Mouse (Mus musculus) hindbrain, embryonic 13.5 days (tissue): ENCODE measurements around the gene Acat2. TPM values are rescaled to one million over a fixed set of nuclear protein-coding genes. Genes with fewer than 3 reads are reported as not detected.
A peak's percentile ranks its signal among the peaks of the same experiment; 100 is the strongest.
"Not testable (repeated sequence)": the region's sequence is repeated elsewhere in the genome, so short reads cannot be mapped to it uniquely, and the experiment has no call there.

ENCODE experiments used
- ATAC-seq: fragments of 200-750 bp; cut with Nextera tagmentation; 2 replicates; pipeline ENCODE4 v1.8.0; 2017; ENCODE audit warnings: moderate TSS enrichment; ENCODE audit not compliant: low FRiP score
- H3K27ac ChIP-seq: fragments of 300-500 bp; sonication (generic); 2 replicates; pipeline ENCODE4 v1.5.1; 2015; ENCODE audit warnings: inconsistent platforms, mild to moderate bottlenecking, moderate library complexity
- H3K27me3 ChIP-seq: fragments of 300-500 bp; sonication (generic); 2 replicates; pipeline ENCODE4 v1.6.1; 2015; ENCODE audit warnings: mild to moderate bottlenecking, inconsistent platforms
- H3K36me3 ChIP-seq: fragments of 300-500 bp; sonication (generic); 2 replicates; pipeline ENCODE4 v1.6.1; 2015; ENCODE audit warnings: mild to moderate bottlenecking, inconsistent platforms
- H3K4me1 ChIP-seq: fragments of 300-500 bp; sonication (generic); replicated peaks from 2 replicates; pipeline ENCODE4 v1.6.1; 2015; ENCODE audit warnings: inconsistent platforms
- H3K4me2 ChIP-seq: fragments of 300-500 bp; sonication (generic); 2 replicates; pipeline ENCODE4 v1.6.1; 2015; ENCODE audit warnings: inconsistent platforms, mild to moderate bottlenecking, moderate library complexity
- H3K4me3 ChIP-seq: fragments of 300-500 bp; sonication (generic); 2 replicates; pipeline ENCODE4 v1.5.1; 2015; ENCODE audit warnings: mild to moderate bottlenecking, inconsistent platforms
- H3K9ac ChIP-seq: fragments of 300-500 bp; sonication (generic); 2 replicates; pipeline ENCODE4 v1.6.1; 2015; ENCODE audit warnings: mild to moderate bottlenecking, inconsistent platforms
- H3K9me3 ChIP-seq: fragments of 300-500 bp; sonication (generic); 2 replicates; pipeline ENCODE4 v1.6.1; 2016; ENCODE audit warnings: inconsistent platforms
- WGBS: fragments of 180-500 bp; shearing (Covaris S2); methylation state at CpG from one replicate; pipeline ENCODE4 v1.1.7; 2015; 5-methylcytosine and 5-hydroxymethylcytosine counted together
- polyA plus RNA-seq: library from polyadenylated mRNA; unstranded; fragments of >200 nt; fragmentation: Nextera tagmentation; extraction: Ambion mirVana; gene quantifications from 2 replicates; pipeline ENCODE4 v1.2.1, GENCODE M21; 2015

Gene Acat2
- polyA plus RNA-seq, 1 experiment from 2014 or later, result 331 TPM

- peaks cover 51% of the 10 kb centered on the region for H3K36me3 ChIP-seq
These were observed 43.8 kb downstream of the Acat2 start for GRCm38 (mm10) chr17:12916588-12917380.

GRCm38 (mm10) chr17:12915881-12916583 lies 44.5 kb downstream of the Acat2 start, which contains the start of gene Mrpl18:
TSS of gene Mrpl18 (minus strand) at chr17:12916345.
- Histone ChIP-seq H3K4me1 (peaks cover 17% of the 10 kb centered on the region), H3K27me3 (no peaks in the 10 kb centered on the region), H3K9me3 (no peaks in the 10 kb centered on the region), H3K36me3 (peaks cover 52% of the 10 kb centered on the region), H3K4me2 (peak within 1 kb of the TSS; percentile 81), H3K4me3 (peak within 1 kb of the TSS; percentile 93), H3K27ac (peak within 1 kb of the TSS; percentile 91), H3K9ac (peak within 1 kb of the TSS; percentile 97)
- peak; percentile 100 for ATAC-seq
- WGBS, result under 1% methylated on average over 56 of the region's 56 CpGs

More at GRCm38 (mm10) chr17:12916588-12917380, 43.8 kb downstream of the Acat2 start:
- Histone ChIP-seq H3K9me3 (no peaks in the 10 kb centered on the region), H3K4me2 (peak overlapping the region; percentile 81), H3K27ac (peak overlapping the region; percentile 91), H3K4me1 (peaks cover 17% of the 10 kb centered on the region), H3K27me3 (no peaks in the 10 kb centered on the region), H3K9ac (peak overlapping the region; percentile 97), H3K4me3 (peak overlapping the region; percentile 93)
- WGBS, result under 1% methylated on average over 40 of the region's 40 CpGs
- ATAC-seq, result peak; percentile 76

GRCm38 (mm10) chr17:12915488-12915880 lies 45.1 kb downstream of the Acat2 start, which contains the start of gene Tcp1:
TSS of gene Tcp1 (plus strand) at chr17:12915701.
- Histone ChIP-seq H3K4me2 (peak within 1 kb of the TSS; percentile 81), H3K4me1 (peaks cover 17% of the 10 kb centered on the region), H3K4me3 (peak within 1 kb of the TSS; percentile 93), H3K36me3 (peaks cover 52% of the 10 kb centered on the region), H3K9ac (peak within 1 kb of the TSS; percentile 97), H3K9me3 (no peaks in the 10 kb centered on the region), H3K27me3 (no peaks in the 10 kb centered on the region), H3K27ac (peak within 1 kb of the TSS; percentile 91)
- peak; percentile 26 for ATAC-seq
- WGBS, result 1% methylated on average over 18 of the region's 18 CpGs

GRCm38 (mm10) chr17:12910391-12910790 lies 50.2 kb downstream of the Acat2 start:
- ATAC-seq, result no peak
- peaks cover 8% of the 10 kb centered on the region; the same call in 1 of the 2 replicates for H3K4me1 ChIP-seq
- H3K27me3 ChIP-seq, result no peaks in the 10 kb centered on the region
- no peak overlapping the region for H3K4me2 ChIP-seq
- no peak overlapping the region for H3K4me3 ChIP-seq
- H3K36me3 ChIP-seq, result peaks cover 53% of the 10 kb centered on the region
- WGBS, result 92% methylated on average over 8 of the region's 8 CpGs
- no peaks in the 10 kb centered on the region for H3K9me3 ChIP-seq
- H3K27ac ChIP-seq, result no peak overlapping the region
- H3K9ac ChIP-seq, result no peak overlapping the region

GRCm38 (mm10) chr17:12909361-12910280 lies 50.9 kb downstream of the Acat2 start, which contains the start of gene Pnldc1:
TSS of gene Pnldc1 (minus strand) at chr17:12910230.
- WGBS, result 79% methylated on average over 35 of the region's 35 CpGs
- H3K4me3 ChIP-seq, result no peak within 1 kb of the TSS
- H3K4me1 ChIP-seq, result 0 out of 2 replicates have a peak, but pooled peaks cover under 1% of the 10 kb centered on the region
- no peak within 1 kb of the TSS for H3K27ac ChIP-seq
- no peak within 1 kb of the TSS for H3K4me2 ChIP-seq
- no peak within 1 kb of the TSS for H3K9ac ChIP-seq
- no peaks in the 10 kb centered on the region for H3K9me3 ChIP-seq
- H3K36me3 ChIP-seq, result peaks cover 61% of the 10 kb centered on the region
- no peaks in the 10 kb centered on the region for H3K27me3 ChIP-seq
- ATAC-seq, result no peak

- WGBS, result 95% methylated on average over 9 of the region's 9 CpGs
- H3K27me3 ChIP-seq, result no peaks in the 10 kb centered on the region
- no peak overlapping the region for H3K27ac ChIP-seq
- H3K4me2 ChIP-seq, result no peak overlapping the region
- H3K4me3 ChIP-seq, result no peak overlapping the region
- no peak for ATAC-seq
- 0 out of 2 replicates have a peak, but pooled peaks cover 4% of the 10 kb centered on the region for H3K4me1 ChIP-seq
- H3K9ac ChIP-seq, result no peak overlapping the region
- peaks cover 50% of the 10 kb centered on the region for H3K36me3 ChIP-seq
- no peaks in the 10 kb centered on the region for H3K9me3 ChIP-seq
These were observed 54.1 kb downstream of the Acat2 start for GRCm38 (mm10) chr17:12906436-12906835.

GRCm38 (mm10) chr17:12905810-12906209 lies 54.7 kb downstream of the Acat2 start:
- 89% methylated on average over 4 of the region's 4 CpGs for WGBS
- H3K27me3 ChIP-seq, result no peaks in the 10 kb centered on the region
- no peaks in the 10 kb centered on the region for H3K9me3 ChIP-seq
- ATAC-seq, result no peak
- no peak overlapping the region for H3K9ac ChIP-seq
- H3K4me1 ChIP-seq, result 0 out of 2 replicates have a peak, but pooled peaks cover 4% of the 10 kb centered on the region
- no peak overlapping the region for H3K27ac ChIP-seq
- H3K4me2 ChIP-seq, result no peak overlapping the region
- H3K4me3 ChIP-seq, result no peak overlapping the region
- peaks cover 49% of the 10 kb centered on the region for H3K36me3 ChIP-seq

- Histone ChIP-seq H3K4me2 (no peak overlapping the region), H3K27me3 (no peaks in the 10 kb centered on the region), H3K9me3 (no peaks in the 10 kb centered on the region), H3K4me1 (0 out of 2 replicates have a peak, but pooled peaks cover 4% of the 10 kb centered on the region), H3K36me3 (peaks cover 48% of the 10 kb centered on the region), H3K4me3 (no peak overlapping the region), H3K27ac (no peak overlapping the region), H3K9ac (no peak overlapping the region)
- ATAC-seq, result no peak
- 87% methylated on average over 1 of the region's 1 CpGs for WGBS
These were observed 56.2 kb downstream of the Acat2 start for GRCm38 (mm10) chr17:12904349-12904748.

- ATAC-seq, result no peak
- H3K9me3 ChIP-seq, result no peaks in the 10 kb centered on the region
- H3K27me3 ChIP-seq, result no peaks in the 10 kb centered on the region
- peak overlapping the region; percentile 10; the same call in 1 of the 2 replicates for H3K9ac ChIP-seq
- H3K4me2 ChIP-seq, result no peak overlapping the region
- H3K27ac ChIP-seq, result no peak overlapping the region
- WGBS, result 31% methylated on average over 11 of the region's 12 CpGs
- peaks cover 51% of the 10 kb centered on the region for H3K36me3 ChIP-seq
- no peak overlapping the region for H3K4me3 ChIP-seq
- 0 out of 2 replicates have a peak, but pooled peaks cover 4% of the 10 kb centered on the region for H3K4me1 ChIP-seq
These were observed 56.9 kb downstream of the Acat2 start for GRCm38 (mm10) chr17:12903372-12904333.

GRCm38 (mm10) chr17:12902291-12902690 lies 58.3 kb downstream of the Acat2 start:
- Histone ChIP-seq H3K9ac (no peak overlapping the region), H3K9me3 (no peaks in the 10 kb centered on the region), H3K4me1 (0 out of 2 replicates have a peak, but pooled peaks cover 4% of the 10 kb centered on the region), H3K4me2 (no peak overlapping the region), H3K27me3 (no peaks in the 10 kb centered on the region), H3K36me3 (peaks cover 51% of the 10 kb centered on the region), H3K4me3 (no peak overlapping the region), H3K27ac (no peak overlapping the region)
- ATAC-seq, result no peak
- 97% methylated on average over 6 of the region's 6 CpGs for WGBS

GRCm38 (mm10) chr17:12898607-12899006 lies 61.9 kb downstream of the Acat2 start:
- Histone ChIP-seq H3K36me3 (peaks cover 51% of the 10 kb centered on the region), H3K27ac (peak overlapping the region; percentile 70)
- H3K9ac ChIP-seq, H3K4me2 ChIP-seq, H3K4me1 ChIP-seq, ATAC-seq, H3K27me3 ChIP-seq, H3K9me3 ChIP-seq, H3K4me3 ChIP-seq: not testable (repeated sequence)
- WGBS, result 36% methylated on average over 2 of the region's 2 CpGs
